Mouse (Mus musculus): ENCODE results near the gene Tfpi2. TPM values are rescaled to one million over a fixed set of nuclear protein-coding genes. Genes with fewer than 3 reads are reported as not detected.

Tfpi2 gene
- polyA plus RNA-seq, 1 experiment = 0.21 TPM

DNA sequence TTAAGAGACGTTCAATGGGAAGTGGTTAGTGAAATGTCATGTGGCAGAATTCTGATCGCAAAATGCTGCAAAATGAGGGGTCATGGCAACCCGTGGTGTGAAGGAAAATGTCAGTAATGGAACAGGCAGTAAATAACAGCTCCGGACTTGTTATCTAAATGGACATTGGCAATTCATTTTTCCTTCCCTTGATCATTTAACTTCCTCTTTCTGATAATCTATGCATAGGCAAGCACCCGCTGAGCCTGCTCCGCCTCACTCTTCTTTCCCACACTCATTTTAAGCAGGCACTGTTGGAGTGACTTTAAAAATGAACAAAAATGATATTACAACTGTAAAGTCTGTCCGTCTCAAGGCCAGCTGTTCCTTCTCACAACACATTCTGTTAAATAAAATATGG, 72.7 kb downstream of the Tfpi2 start:
- 79% methylated on average over 7 of the region's 7 CpGs for WGBS
- TF ChIP-seq POLR2A (IDR thresholded peaks at IDR 0.05; ENCODE audit: borderline replicate concordance, insufficient read depth, low read length) = no peak
- TF ChIP-seq CTCF (IDR thresholded peaks at IDR 0.05; ENCODE audit: borderline replicate concordance, insufficient read depth, low read depth, low read length) = no peak
- Histone ChIP-seq H3K4me3 (replicated peaks; ENCODE audit: insufficient read depth, low read depth, low read length) (no peak overlapping the region), H3K4me1 (ENCODE audit: control insufficient read depth, insufficient read depth, low read length) (no peaks in the 10 kb centered on the region), H3K27me3 (ENCODE audit: control insufficient read depth, insufficient read depth, low read length) (no peaks in the 10 kb centered on the region), H3K27ac (ENCODE audit: insufficient read depth, low read length) (no peak overlapping the region)
- DNase-seq = no peak

Other genes starting within 250 kb of the Tfpi2 start
- 0.86 and 0.93 TPM in 2 replicates for gene Calcr, start 224.2 kb downstream of the Tfpi2 start, polyA plus RNA-seq (2012; rRNA removed)
- gene Gngt1, start 4.9 kb upstream of the Tfpi2 start, polyA plus RNA-seq (2012; rRNA removed) = not detected in 2 replicates
- 39.3 and 53.2 TPM in 2 replicates for gene Gng11, start 15.0 kb upstream of the Tfpi2 start, polyA plus RNA-seq (2012; rRNA removed)
- gene Bet1, start 98.1 kb upstream of the Tfpi2 start, polyA plus RNA-seq (2012; rRNA removed) = 26.1 and 27.5 TPM in 2 replicates